Mouse (Mus musculus) adrenal gland, postnatal 4 days (tissue): ENCODE data around the gene Vipr1. TPM values are rescaled to one million over a fixed set of nuclear protein-coding genes. Genes with fewer than 3 reads are reported as not detected.

ENCODE experiments used
- DNase-seq, 2 experiments: peaks; one replicate each; pipeline ENCODE4 v3.0.0; 2021 to 2022; ENCODE audit warnings: low spot score in 2 of 2, mixed read lengths in 2 of 2
- total RNA-seq, 2 experiments: library from RNA; stranded (reverse); gene quantifications; 2 replicates each; pipeline ENCODE4 v1.2.3; 2021

Vipr1 gene
- total RNA-seq, 2 experiments from 2014 or later: 0.64 to 1.7 TPM

DNA sequence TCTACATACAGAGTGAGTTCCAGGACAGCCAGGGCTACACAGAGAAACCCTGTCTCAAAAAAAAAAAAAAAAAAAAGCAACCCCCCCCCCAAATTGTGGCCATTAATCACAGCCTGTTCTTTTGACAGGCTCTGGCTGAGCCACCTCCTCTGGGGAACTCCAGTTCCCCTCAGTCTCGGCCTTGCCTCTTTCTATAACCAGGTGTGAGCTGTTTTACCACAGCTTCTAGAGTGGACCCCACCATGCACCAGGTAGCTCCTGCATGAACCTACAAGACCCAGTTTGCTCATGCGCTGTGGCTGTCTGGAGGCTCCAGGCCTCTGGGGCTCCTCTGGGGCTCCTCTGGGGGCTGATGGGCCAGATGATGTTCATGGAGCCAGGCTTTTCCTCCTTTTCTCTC lies 33.0 kb downstream of the Vipr1 start:
- no peak for DNase-seq

GRCm38 (mm10) chr9:121677069-121677468 lies 34.6 kb downstream of the Vipr1 start:
- DNase-seq: no peak

- DNase-seq: no peak
Measured at GRCm38 (mm10) chr9:121677476-121677875, 35.0 kb downstream of the Vipr1 start.

DNA sequence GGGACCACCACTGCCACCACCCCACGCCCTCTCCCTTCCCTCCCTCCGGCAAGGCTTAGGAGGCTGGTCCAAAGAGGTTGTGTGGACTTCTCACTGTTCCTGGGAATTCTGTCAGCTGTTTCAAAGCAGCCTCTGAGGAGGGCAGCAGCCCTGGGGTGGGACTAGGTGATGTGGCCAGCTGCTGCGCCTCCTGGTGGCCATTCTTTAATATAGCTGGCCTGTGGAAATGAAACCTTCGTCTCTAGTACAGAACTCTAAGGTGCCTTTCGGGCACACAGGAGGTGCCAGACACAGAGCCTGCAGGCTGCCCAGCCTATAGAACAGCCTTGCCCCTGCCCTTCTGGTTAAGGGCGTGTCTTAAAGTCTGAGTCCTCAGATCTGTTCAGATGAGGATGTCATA lies 37.0 kb downstream of the Vipr1 start:
- DNase-seq: peak in 1 of 2 experiments; percentile 24

DNA sequence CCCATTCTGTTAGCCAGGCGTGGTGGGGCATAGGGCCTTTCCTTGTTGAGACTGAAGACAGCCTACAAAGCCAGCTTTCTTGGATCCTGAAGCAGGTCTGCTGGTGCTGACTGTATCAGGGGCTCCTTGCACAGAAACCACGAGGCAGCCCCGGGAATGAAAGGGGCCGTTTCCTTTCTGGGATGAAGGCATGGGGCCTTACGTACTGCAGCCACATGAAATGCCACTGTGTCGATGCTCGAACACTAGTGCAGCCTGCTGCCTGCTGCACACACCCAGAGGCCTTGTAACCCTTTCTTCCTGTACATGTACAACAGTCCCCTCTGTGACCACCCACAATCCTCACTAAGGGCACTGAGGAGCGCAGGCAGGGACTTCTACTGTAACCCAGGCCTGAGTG lies 38.7 kb downstream of the Vipr1 start:
- no peak for DNase-seq

- no peak for DNase-seq
Measured at GRCm38 (mm10) chr9:121682037-121682680, 39.6 kb downstream of the Vipr1 start.

DNA sequence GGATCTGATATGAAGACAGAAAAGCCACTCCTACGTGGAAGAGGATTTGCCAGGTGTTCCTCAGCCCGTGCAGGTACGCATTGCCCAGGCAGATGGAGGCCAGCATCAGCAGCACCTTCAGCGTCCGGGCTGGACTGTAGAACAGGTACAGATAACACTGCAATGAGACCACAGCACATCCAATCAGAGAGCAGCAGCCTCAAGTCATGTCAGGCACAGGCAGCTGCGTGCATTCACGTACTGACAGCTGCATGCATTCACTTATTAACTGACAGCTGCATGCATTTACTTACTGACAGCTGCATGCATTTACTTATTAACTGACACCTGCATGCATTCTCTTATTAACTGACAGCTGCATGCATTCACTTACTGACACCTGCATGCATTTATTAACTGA lies 42.2 kb downstream of the Vipr1 start:
- no peak for DNase-seq

- no peak for DNase-seq
Measured at GRCm38 (mm10) chr9:121690200-121690651, 47.7 kb downstream of the Vipr1 start.

- DNase-seq: no peak
Measured at GRCm38 (mm10) chr9:121690734-121691133, 48.2 kb downstream of the Vipr1 start.

GRCm38 (mm10) chr9:121694736-121695135 lies 52.2 kb downstream of the Vipr1 start:
- DNase-seq: no peak

DNA sequence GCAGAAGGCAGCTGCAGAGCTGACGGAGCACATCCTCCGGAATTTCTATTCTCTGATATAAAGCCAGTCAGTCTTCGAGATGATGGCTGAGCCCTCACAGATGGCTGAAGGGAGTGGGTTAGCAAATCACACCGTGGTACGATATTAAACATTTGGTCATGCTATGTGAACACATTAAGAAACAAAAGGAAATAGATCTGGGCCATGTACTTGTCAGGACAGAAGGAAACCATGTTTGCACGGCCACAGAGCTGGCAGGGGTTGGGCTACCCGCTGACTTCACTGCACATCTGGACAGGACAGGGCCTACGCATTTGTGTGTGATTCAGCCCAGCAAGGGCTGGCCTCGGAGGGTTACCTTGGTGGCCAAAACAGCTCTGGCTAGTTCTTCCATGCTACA lies 54.1 kb downstream of the Vipr1 start:
- no peak for DNase-seq

DNA sequence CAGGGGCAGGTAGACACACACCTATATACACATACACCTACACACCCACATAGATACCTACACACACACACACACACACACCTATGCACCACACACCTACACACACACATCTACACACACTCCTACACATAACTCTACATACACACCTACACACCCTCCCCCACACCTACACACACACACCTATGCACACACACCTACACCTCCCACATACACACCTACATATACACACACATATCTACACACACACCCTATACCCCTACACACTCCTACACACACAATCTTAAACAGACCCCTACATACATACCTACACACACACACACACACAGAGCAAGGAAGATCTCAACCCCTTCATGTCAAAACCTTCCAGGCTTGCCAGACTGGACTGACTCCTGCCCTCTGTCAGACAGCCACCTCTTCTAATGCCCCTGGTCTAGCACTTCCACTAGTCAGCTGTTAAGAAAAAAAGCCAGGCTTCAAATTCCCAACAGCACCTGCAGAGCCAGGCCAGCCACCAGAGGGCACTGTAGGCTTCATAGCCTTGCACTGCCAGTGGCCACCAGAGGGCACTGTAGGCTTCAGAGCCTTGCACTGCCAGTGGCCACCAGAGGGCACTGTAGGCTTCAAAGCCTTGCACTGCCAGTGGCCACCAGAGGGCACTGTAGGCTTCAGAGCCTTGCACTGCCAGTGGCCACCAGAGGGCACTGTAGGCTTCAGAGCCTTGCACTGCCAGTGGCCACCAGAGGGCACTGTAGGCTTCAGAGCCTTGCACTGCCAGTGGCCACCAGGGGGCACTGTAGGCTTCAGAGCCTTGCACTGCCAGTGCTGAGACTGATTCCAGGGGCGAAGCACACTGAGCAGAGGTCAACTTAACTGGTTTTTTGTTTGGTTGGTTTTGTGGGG lies 54.9 kb downstream of the Vipr1 start:
- peak; percentile 42 to 51 for DNase-seq

- DNase-seq: no peak
Measured at GRCm38 (mm10) chr9:121704261-121704645, 61.7 kb downstream of the Vipr1 start.

DNA sequence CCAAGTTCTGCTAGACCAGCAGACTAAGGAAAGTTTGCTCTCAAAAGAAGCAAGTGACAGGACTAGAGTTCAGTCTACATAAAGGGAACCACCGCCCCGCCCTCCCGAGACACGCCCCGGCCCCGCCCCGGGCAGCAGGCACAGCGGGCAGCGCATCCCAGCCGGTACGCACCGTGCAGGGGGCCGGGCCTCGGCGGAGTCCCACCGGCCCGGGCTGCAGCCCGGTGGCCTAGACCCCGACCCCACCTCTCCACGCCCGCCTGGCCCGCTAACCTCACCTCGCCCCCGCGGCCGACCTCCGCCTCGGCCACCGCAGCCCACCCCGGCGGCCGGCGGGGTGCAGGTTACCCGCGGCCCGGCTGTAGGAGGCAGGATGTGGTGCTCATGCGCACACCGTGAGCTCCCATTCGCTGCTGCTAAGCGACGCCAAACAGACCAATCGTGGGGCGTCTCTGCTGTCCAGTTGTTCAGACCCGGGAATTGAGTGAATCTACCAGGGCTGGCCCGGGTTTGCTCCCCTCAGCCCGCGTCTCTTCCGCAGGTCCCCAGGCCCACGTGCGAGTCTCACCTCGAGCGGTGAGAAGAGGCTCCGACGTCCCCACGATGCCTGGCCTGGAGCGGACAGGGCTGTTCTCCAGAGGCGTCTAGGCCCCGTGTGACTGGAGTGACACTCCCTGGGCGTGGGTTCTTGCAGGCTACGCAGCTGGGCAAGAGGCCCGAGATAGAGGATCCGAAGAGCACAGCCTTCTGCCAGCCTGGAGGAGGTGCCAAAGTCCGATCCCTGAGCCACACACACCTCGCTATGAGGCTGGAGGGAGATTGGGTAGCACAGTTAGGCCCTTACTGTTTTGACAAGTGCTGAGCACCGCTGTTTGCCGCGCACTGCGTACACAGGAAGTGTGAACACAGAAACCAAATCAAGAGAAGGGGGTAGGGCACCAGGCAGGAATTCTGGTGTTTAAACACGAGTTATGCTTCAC lies 62.4 kb downstream of the Vipr1 start, which contains the start of gene Sec22c:
Gene Sec22c, minus strand, starts transcription at position 845 of the 980 bp plus-strand sequence.
- DNase-seq: peak; percentile 76 to 79

DNA sequence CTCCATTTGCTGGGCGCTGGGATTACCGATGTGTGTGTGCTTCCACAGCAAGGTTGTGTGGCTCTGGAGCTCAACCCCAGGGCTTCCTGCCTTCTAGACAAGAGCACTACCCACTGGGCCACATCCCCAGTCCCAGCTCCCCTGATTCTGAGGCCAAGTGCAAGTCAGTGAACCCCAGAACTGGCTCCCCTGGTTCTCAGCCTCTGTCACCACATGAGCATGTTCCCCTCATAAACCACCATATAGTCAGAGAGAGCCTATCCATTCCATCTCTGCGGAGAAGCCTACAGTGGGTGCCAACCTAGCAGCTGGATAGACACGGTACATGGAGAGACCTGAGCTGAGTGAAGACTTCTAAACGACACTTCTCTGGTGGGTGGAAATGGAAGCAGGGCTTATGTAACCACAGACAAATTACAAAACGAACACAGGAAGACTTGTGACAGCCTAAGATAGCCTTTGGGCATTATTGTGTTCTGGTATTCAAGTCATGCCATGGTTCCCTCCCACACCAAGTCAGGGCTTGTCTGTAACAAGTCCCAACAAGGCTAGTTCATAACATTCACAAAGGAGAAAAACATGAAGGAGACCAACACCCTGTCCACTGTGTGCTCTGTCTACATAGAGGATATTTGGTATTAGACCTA lies 63.6 kb downstream of the Vipr1 start:
- DNase-seq: no peak

DNA sequence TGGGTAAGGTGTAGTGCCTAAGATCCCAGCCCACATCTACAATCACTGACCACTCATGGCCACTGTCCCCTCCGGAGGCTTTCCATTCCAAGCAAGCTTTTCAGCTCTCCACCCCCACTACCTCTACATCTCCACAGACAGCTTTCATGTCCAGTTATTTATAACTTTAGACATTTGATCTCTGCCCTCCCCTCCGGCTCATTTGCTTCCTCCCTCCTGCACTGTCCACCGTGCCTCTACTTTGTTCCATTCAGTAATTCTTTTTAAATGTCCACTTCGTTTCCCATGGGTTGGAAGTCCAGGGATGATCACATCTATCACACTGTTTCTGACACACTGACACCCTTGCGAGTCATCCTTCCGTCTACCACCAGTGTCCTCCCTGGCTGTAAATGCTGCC lies 65.3 kb downstream of the Vipr1 start:
- DNase-seq: no peak

- DNase-seq: no peak
Measured at GRCm38 (mm10) chr9:121708506-121709486, 66.3 kb downstream of the Vipr1 start.

DNA sequence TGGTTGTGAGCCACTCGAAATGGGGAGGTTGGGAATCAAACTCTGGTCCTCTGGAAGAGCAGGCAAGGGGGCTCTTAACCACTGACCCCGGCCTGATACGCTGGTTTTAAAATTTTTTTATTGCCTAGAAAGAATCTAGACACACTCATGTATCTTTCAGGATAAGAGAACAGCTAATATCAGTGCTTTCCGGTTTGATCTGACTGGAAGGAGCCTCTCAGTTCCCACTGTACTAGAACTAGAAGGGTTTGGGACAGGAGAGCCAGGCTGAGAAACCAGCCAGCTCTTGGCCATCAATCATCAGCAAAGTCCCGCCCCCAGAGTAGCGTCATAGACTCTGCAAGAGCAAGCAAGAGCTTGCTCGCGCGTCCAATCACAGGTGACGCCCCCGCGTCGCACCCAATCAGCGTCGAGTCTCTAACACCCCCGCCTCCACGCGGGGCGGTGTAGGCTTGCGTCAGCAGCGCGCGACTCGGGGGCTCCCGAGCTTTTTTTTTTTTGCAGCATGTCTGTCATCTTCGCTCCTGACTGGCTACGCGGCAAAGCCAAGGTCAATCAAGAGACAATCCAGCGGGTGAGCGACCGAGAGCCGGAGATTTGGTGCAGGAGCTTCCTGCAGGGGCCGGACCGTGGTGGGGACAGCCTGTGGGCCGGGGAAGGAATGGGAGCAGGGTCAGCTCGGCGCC lies 67.5 kb downstream of the Vipr1 start, which contains the start of gene Ss18l2:
Gene Ss18l2, plus strand, starts transcription at position 432 of the 686 bp plus-strand sequence.
- DNase-seq: peak; percentile 74 to 92

DNA sequence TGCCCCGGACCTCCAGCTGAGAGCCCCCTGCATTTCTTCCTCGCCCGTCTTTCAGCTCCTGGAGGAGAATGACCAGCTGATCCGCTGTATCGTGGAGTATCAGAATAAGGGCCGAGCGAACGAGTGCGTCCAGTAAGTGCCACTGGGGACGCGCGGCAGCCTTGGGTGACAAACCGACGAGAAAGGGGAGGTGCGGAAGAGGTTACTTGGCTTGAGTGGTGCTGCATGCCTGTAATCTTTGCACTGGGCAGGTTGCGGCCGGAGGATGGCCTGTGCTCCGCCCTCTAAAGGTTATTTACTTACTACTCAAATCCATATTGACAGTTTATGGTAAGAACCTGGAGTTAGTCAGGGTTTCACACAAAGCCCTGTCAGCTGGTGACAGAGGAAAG lies 68.1 kb downstream of the Vipr1 start:
- DNase-seq: no peak
